Comparison of ENCODE assay signal across 26 mouse cellular contexts in genomic region chr5:29469501-29469900, GRCm38 (mm10). TPM values are rescaled to one million over a fixed set of nuclear protein-coding genes. Genes with fewer than 3 reads are reported as not detected.
A peak's percentile ranks its signal among the peaks of the same experiment; 100 is the strongest.
DNase-seq lines count a peak whose midpoint lies in the region; ATAC-seq lines count a peak whose summit lies in the region.
"Had no signal": no experiment of that assay in that cellular context is flagged by ENCODE, and none has a peak within 500 bp of the region (broad histone marks: within the 10 kb centered on the region; RNA-seq: fewer than 3 reads in every experiment).

No protein-coding gene starts in this region.

- H3K27me3 ChIP-seq in hindbrain, embryonic 10.5 days (ENCODE audit: insufficient read depth, poor library complexity, severe bottlenecking), result peaks cover 95% of the 10 kb centered on the region
- H3K27me3 ChIP-seq in hindbrain, embryonic 12.5 days, result peaks cover 97% of the 10 kb centered on the region
- peaks cover 77% of the 10 kb centered on the region for H3K27me3 ChIP-seq in limb, embryonic 11.5 days (ENCODE audit: control insufficient read depth, insufficient read depth, low read length)
- peaks cover 98% of the 10 kb centered on the region for H3K27me3 ChIP-seq in limb, embryonic 10.5 days (ENCODE audit: low read depth, poor library complexity, severe bottlenecking)
- H3K27me3 ChIP-seq: CH12.LX had no signal

- peaks cover 10% of the 10 kb centered on the region for H3K4me1 ChIP-seq in hindbrain, embryonic 10.5 days (replicated peaks)
- peaks cover 9% of the 10 kb centered on the region; the same call in 1 of the 2 replicates for H3K4me1 ChIP-seq in hindbrain, embryonic 12.5 days
- peaks cover 25% of the 10 kb centered on the region for H3K4me1 ChIP-seq in limb, embryonic 11.5 days (ENCODE audit: control insufficient read depth, insufficient read depth, low read length)
- peaks cover 48% of the 10 kb centered on the region for H3K4me1 ChIP-seq in limb, embryonic 10.5 days

- no peak overlapping the region for H3K27ac ChIP-seq in hindbrain, embryonic 10.5 days
- no peak overlapping the region for H3K27ac ChIP-seq in hindbrain, embryonic 12.5 days
- no peak overlapping the region for H3K27ac ChIP-seq in limb, embryonic 11.5 days (replicated peaks; ENCODE audit: low read depth, low read length)
- no peak overlapping the region for H3K27ac ChIP-seq in limb, embryonic 10.5 days
- H3K27ac ChIP-seq: embryonic facial prominence, embryonic 10.5 days; embryonic facial prominence, embryonic 12.5 days; forebrain, embryonic 13.5 days; forebrain, embryonic 15.5 days had no signal

- WGBS in hindbrain, embryonic 10.5 days, result 3% methylated on average over 4 of the region's 4 CpGs
- 6% methylated on average over 4 of the region's 4 CpGs for WGBS in hindbrain, embryonic 12.5 days
- WGBS in limb, embryonic 11.5 days, result 3% methylated on average over 4 of the region's 4 CpGs
- WGBS in limb, embryonic 10.5 days, result 4% methylated on average over 4 of the region's 4 CpGs

- DNase-seq in embryo, embryonic 10.5 days (ENCODE audit: low spot score), result peak; percentile 33
- no peak for DNase-seq in embryo, embryonic 11 days
- peak; percentile 15 for DNase-seq in hindbrain, embryonic 10.5 days (ENCODE audit: low spot score)
- DNase-seq in limb, embryonic 11.5 days (ENCODE audit: low spot score), result peak; percentile 31
- DNase-seq in limb, embryonic 10.5 days (ENCODE audit: low spot score), result no peak
- DNase-seq: adrenal gland, adult 8-10 months; adrenal gland, postnatal 14 days; adrenal gland, postnatal 36 days; B cell, adult 2 months; cerebellum, adult 11-12 months; cerebellum, adult 2 months; cerebellum, adult 9-10 months; cerebellum, postnatal 25 days had no signal

- H3K36me3 ChIP-seq in hindbrain, embryonic 10.5 days, result no peaks in the 10 kb centered on the region
- H3K36me3 ChIP-seq in hindbrain, embryonic 12.5 days, result no peaks in the 10 kb centered on the region
- no peaks in the 10 kb centered on the region for H3K36me3 ChIP-seq in limb, embryonic 11.5 days (ENCODE audit: control insufficient read depth, insufficient read depth, low read length)
- no peaks in the 10 kb centered on the region for H3K36me3 ChIP-seq in limb, embryonic 10.5 days
- H3K36me3 ChIP-seq: embryonic facial prominence, embryonic 10.5 days; embryonic facial prominence, embryonic 12.5 days; forebrain, embryonic 15.5 days; G1E had no signal

- H3K4me3 ChIP-seq in hindbrain, embryonic 10.5 days, result no peak overlapping the region
- no peak overlapping the region for H3K4me3 ChIP-seq in hindbrain, embryonic 12.5 days
- H3K4me3 ChIP-seq in limb, embryonic 11.5 days (ENCODE audit: low read depth, low read length), result no peak overlapping the region
- no peak overlapping the region for H3K4me3 ChIP-seq in limb, embryonic 10.5 days
- H3K4me3 ChIP-seq: embryonic facial prominence, embryonic 10.5 days; embryonic facial prominence, embryonic 12.5 days; forebrain, embryonic 13.5 days; forebrain, embryonic 15.5 days had no signal

- no peaks in the 10 kb centered on the region for H3K9me3 ChIP-seq in hindbrain, embryonic 10.5 days
- no peaks in the 10 kb centered on the region for H3K9me3 ChIP-seq in hindbrain, embryonic 12.5 days (replicated peaks)
- peaks cover 3% of the 10 kb centered on the region; the same call in 1 of the 2 replicates for H3K9me3 ChIP-seq in limb, embryonic 11.5 days (ENCODE audit: control insufficient read depth, low read length)
- H3K9me3 ChIP-seq in limb, embryonic 10.5 days (replicated peaks), result no peaks in the 10 kb centered on the region
- H3K9me3 ChIP-seq: embryonic facial prominence, embryonic 10.5 days; embryonic facial prominence, embryonic 12.5 days; forebrain, embryonic 13.5 days; forebrain, embryonic 15.5 days; G1E had no signal

- no peak overlapping the region for H3K4me2 ChIP-seq in hindbrain, embryonic 12.5 days (replicated peaks)
- H3K4me2 ChIP-seq in limb, embryonic 11.5 days (ENCODE audit: low read depth, severe bottlenecking), result no peak overlapping the region
- H3K4me2 ChIP-seq: embryonic facial prominence, embryonic 12.5 days; forebrain, embryonic 13.5 days; forebrain, embryonic 15.5 days had no signal

- H3K9ac ChIP-seq in hindbrain, embryonic 12.5 days, result no peak overlapping the region
- no peak overlapping the region for H3K9ac ChIP-seq in limb, embryonic 11.5 days (ENCODE audit: low read length)
- H3K9ac ChIP-seq: embryonic facial prominence, embryonic 12.5 days; forebrain, embryonic 13.5 days; forebrain, embryonic 15.5 days; forebrain, postnatal 0 days had no signal

- ATAC-seq in hindbrain, embryonic 12.5 days (ENCODE audit: low FRiP score), result no peak
- no peak for ATAC-seq in limb, embryonic 11.5 days (ENCODE audit: insufficient number of reproducible peaks, low FRiP score, low TSS enrichment, low read depth)
- ATAC-seq: activated CD4-positive, CD25-positive, alpha-beta regulatory T cell, adult 4 months; CD4-positive, CD25-positive, alpha-beta regulatory T cell, adult 4 months; forebrain, embryonic 13.5 days; forebrain, embryonic 15.5 days; forebrain, postnatal 0 days; Patski had no signal

RNA-seq across cellular contexts. Expression of gene Mnx1, which starts 8.8 kb away (rescaled TPM):
- polyA plus RNA-seq in hindbrain, embryonic 10.5 days (2016; fragmentation: Nextera tagmentation; extraction: Ambion mirVana), result 0.06 and 0.16 TPM in 2 replicates
- polyA plus RNA-seq in hindbrain, embryonic 12.5 days (2016; fragmentation: Nextera tagmentation; extraction: Ambion mirVana), result 0.23 and 0.73 TPM in 2 replicates
- 1.2 and 1.3 TPM in 2 replicates for polyA plus RNA-seq in limb, embryonic 11.5 days (2014; fragmentation: Nextera tagmentation; extraction: Ambion mirVana)
- 0.38 TPM in 1 of 2 replicates, not detected in the other for polyA plus RNA-seq in limb, embryonic 10.5 days (2016; fragmentation: Nextera tagmentation; extraction: Ambion mirVana)
- polyA plus RNA-seq: activated CD4-positive, CD25-positive, alpha-beta regulatory T cell, adult 4 months; CD4-positive, CD25-positive, alpha-beta regulatory T cell, adult 4 months; cerebellum, adult 2 months; cortical plate, adult 2 months; embryonic facial prominence, embryonic 10.5 days; embryonic facial prominence, embryonic 12.5 days; forebrain, embryonic 11.5 days; forebrain, embryonic 13.5 days; forebrain, embryonic 15.5 days; forebrain, postnatal 0 days; G1E; Patski had no signal

RNA-seq across cellular contexts. Expression of gene Nom1, which starts 35.0 kb away (rescaled TPM):
- 22.4 and 32.8 TPM in 2 replicates for polyA plus RNA-seq in hindbrain, embryonic 10.5 days (2016; fragmentation: Nextera tagmentation; extraction: Ambion mirVana)
- 23.5 and 24.4 TPM in 2 replicates for polyA plus RNA-seq in hindbrain, embryonic 12.5 days (2016; fragmentation: Nextera tagmentation; extraction: Ambion mirVana)
- 24.4 and 34.5 TPM in 2 replicates for polyA plus RNA-seq in limb, embryonic 11.5 days (2014; fragmentation: Nextera tagmentation; extraction: Ambion mirVana)
- 40.0 and 40.4 TPM in 2 replicates for polyA plus RNA-seq in limb, embryonic 10.5 days (2016; fragmentation: Nextera tagmentation; extraction: Ambion mirVana)

Comparison
In these comparisons a context has a peak if more than half of its experiments do, and no peak if none do; other contexts are left out.
1. DNase-seq: peak in embryo, embryonic 10.5 days (single experiment), hindbrain, embryonic 10.5 days (single experiment) and limb, embryonic 11.5 days (single experiment); none in embryo, embryonic 11 days (single experiment) and limb, embryonic 10.5 days (single experiment).